Mouse (Mus musculus) MEL (cell line): ENCODE data around the gene Stambp.
A peak's percentile ranks its signal among the peaks of the same experiment; 100 is the strongest.

Experiments
- CTCF ChIP-seq, 3 experiments: IDR thresholded peaks in 2 of 3; conservative IDR thresholded peaks in 1 of 3; 2 replicates each; pipeline ENCODE4 v1.5.1; 2011 to 2012; ENCODE audit warnings: low read length in 3 of 3, low read depth in 2 of 3, mild to moderate bottlenecking in 2 of 3, improper control_type of control experiment in 1 of 3, inconsistent platforms in 1 of 3, mixed read lengths in 1 of 3, moderate library complexity in 1 of 3; ENCODE audit not compliant: control insufficient read depth in 1 of 3, insufficient read depth in 1 of 3, poor library complexity in 1 of 3, severe bottlenecking in 1 of 3
- E2F4 ChIP-seq: IDR thresholded peaks from 2 replicates; pipeline ENCODE4 v1.6.1; 2011; ENCODE audit warnings: low read depth, low read length, improper control_type of control experiment, borderline replicate concordance
- ELF1 ChIP-seq: IDR thresholded peaks from 2 replicates; pipeline ENCODE4 v1.6.1; 2014; ENCODE audit warnings: low read depth, mild to moderate bottlenecking, inconsistent platforms, low read length, improper control_type of control experiment, moderate library complexity
- EP300 ChIP-seq, 2 experiments: IDR thresholded peaks; 2 replicates each; pipeline ENCODE4 v1.6.1; 2011; ENCODE audit warnings: improper control_type of control experiment in 2 of 2, low read length in 2 of 2, low read depth in 1 of 2, mild to moderate bottlenecking in 1 of 2
- KAT2A ChIP-seq: conservative IDR thresholded peaks from 2 replicates; pipeline ENCODE4 v1.6.1; 2012; ENCODE audit warnings: low read depth, low read length, improper control_type of control experiment, inconsistent platforms
- MAFK ChIP-seq: IDR thresholded peaks from 2 replicates; pipeline ENCODE4 v1.6.1; 2011; ENCODE audit warnings: low read depth, mild to moderate bottlenecking, low read length, improper control_type of control experiment, borderline replicate concordance
- MAX ChIP-seq: IDR thresholded peaks from 2 replicates; pipeline ENCODE4 v1.6.1; 2011; ENCODE audit warnings: low read length, improper control_type of control experiment
- MEF2A ChIP-seq: IDR thresholded peaks from 2 replicates; pipeline ENCODE4 v1.6.1; 2014; ENCODE audit warnings: low read depth, mild to moderate bottlenecking, inconsistent platforms, low read length, improper control_type of control experiment; ENCODE audit not compliant: poor library complexity, insufficient replicate concordance, severe bottlenecking; ENCODE audit errors: extremely low read depth
- MXI1 ChIP-seq: IDR thresholded peaks from 2 replicates; pipeline ENCODE4 v1.6.1; 2011; ENCODE audit warnings: mild to moderate bottlenecking, low read depth, low read length, improper control_type of control experiment
- MYB ChIP-seq: IDR thresholded peaks from 2 replicates; pipeline ENCODE4 v1.6.1; 2011; ENCODE audit warnings: mild to moderate bottlenecking, low read depth, low read length, improper control_type of control experiment
- POLR2A ChIP-seq, 2 experiments: IDR thresholded peaks; 2 replicates each; pipeline ENCODE4 v1.6.1; 2011 to 2012; ENCODE audit warnings: low read length in 2 of 2, mild to moderate bottlenecking in 2 of 2, control low read depth in 1 of 2, improper control_type of control experiment in 1 of 2, low read depth in 1 of 2, moderate library complexity in 1 of 2; ENCODE audit not compliant: control insufficient read depth in 1 of 2, insufficient read depth in 1 of 2, poor library complexity in 1 of 2
- TCF12 ChIP-seq: IDR thresholded peaks from 2 replicates; pipeline ENCODE4 v1.6.1; 2014; ENCODE audit warnings: low read depth, mild to moderate bottlenecking, inconsistent platforms, low read length, improper control_type of control experiment, moderate library complexity
- UBTF ChIP-seq: IDR thresholded peaks from 2 replicates; pipeline ENCODE4 v1.6.1; 2012; ENCODE audit warnings: low read depth, mild to moderate bottlenecking, inconsistent platforms, low read length, improper control_type of control experiment, moderate library complexity, borderline replicate concordance; ENCODE audit not compliant: insufficient read depth

- no peak for TF ChIP-seq TCF12
- peak; percentile 61 to 85 (median 82) for TF ChIP-seq CTCF (IDR thresholded peaks at IDR 0.05 in 2 of 3, conservative IDR thresholded peaks at IDR 0.05 in 1 of 3; ENCODE audit: control insufficient read depth in 1 of 3, insufficient read depth in 1 of 3, low read depth in 2 of 3, low read length in 3 of 3, poor library complexity in 1 of 3, severe bottlenecking in 1 of 3)
- no peak for TF ChIP-seq EP300 (IDR thresholded peaks at IDR 0.05; ENCODE audit: low read depth in 1 of 2, low read length in 2 of 2)
- TF ChIP-seq UBTF = no peak
- no peak for TF ChIP-seq KAT2A
- TF ChIP-seq MEF2A = no peak
- TF ChIP-seq POLR2A (IDR thresholded peaks at IDR 0.05; ENCODE audit: control insufficient read depth in 1 of 2, insufficient read depth in 1 of 2, low read depth in 1 of 2, low read length in 2 of 2, poor library complexity in 1 of 2) = no peak
- TF ChIP-seq ELF1 = no peak
- TF ChIP-seq MAX = no peak
- TF ChIP-seq MXI1 = no peak
- TF ChIP-seq MYB = no peak
- TF ChIP-seq MAFK = no peak
- no peak for TF ChIP-seq E2F4
Observed at GRCm38 (mm10) chr6:83582938-83583270, 10.4 kb upstream of the Stambp start.
